Mouse (Mus musculus) bone marrow macrophage, adult 2 months (primary cell): ENCODE data around the gene Hdgfl3.

Source experiments
- CTCF ChIP-seq: IDR thresholded peaks from 2 replicates; pipeline ENCODE4 v1.5.1; 2012; ENCODE audit warnings: low read depth, mild to moderate bottlenecking, low read length, moderate library complexity
- POLR2A ChIP-seq: IDR thresholded peaks from 2 replicates; pipeline ENCODE4 v1.6.1; 2012; ENCODE audit warnings: mild to moderate bottlenecking, low read depth, low read length, borderline replicate concordance

GRCm38 (mm10) chr7:81864552-81864951 lies 69.7 kb downstream of the Hdgfl3 start:
- TF ChIP-seq CTCF, result no peak
- no peak for TF ChIP-seq POLR2A
